8 mouse cellular contexts compared by ENCODE assay signal in the genomic region with DNA sequence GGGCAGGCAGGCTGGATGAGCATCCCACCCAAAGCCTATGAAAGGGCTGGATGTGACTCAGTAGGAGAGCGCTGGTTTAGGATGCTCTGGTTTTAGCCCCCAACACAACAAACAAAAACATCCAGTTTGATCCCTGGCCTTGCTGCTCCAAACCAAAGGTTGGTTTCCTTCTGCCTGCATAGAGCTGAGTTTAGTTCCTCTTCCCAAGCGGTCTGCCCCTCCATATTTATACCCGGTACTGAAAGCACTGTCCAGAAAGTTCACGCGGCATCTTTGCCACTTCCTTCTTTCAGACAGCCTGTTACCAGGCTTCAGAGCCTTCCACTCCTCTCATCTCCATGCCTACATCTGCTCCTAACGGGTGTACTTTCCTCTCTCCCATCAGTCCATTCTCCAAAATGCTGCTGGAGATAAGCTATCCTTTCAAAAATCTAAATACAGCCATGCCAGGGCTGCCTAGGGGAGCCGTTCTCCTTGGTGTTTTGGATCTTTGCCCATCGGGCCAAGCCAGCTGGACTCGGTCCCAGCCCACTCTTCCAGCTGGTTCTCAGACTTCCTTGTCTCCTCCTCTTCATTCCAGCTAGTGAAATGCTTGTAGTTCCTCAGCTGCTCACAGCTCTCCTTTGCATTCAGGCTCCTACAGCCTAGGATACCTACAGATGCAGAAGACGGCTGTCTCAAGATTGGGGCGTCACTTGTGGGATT. TPM values are rescaled to one million over a fixed set of nuclear protein-coding genes. Genes with fewer than 3 reads are reported as not detected.
DNase-seq lines count a peak whose midpoint lies in the region; TF ChIP-seq lines count a peak whose summit lies in the region.

No protein-coding gene starts in this region.

- TF ChIP-seq POLR2A in cerebellum, adult 2 months (IDR thresholded peaks at IDR 0.05; ENCODE audit: borderline replicate concordance, insufficient read depth, low read length): no peak

- no peak overlapping the region for H3K4me3 ChIP-seq in cerebellum, adult 2 months (replicated peaks; ENCODE audit: insufficient read depth, low read depth, low read length)

- no peaks in the 10 kb centered on the region for H3K36me3 ChIP-seq in splenic B cell, adult 2 months (ENCODE audit: control insufficient read depth, insufficient read depth, low read length, poor library complexity, severe bottlenecking)

- no peaks in the 10 kb centered on the region for H3K27me3 ChIP-seq in cerebellum, adult 2 months (ENCODE audit: control insufficient read depth, insufficient read depth, low read length)
- no peaks in the 10 kb centered on the region for H3K27me3 ChIP-seq in splenic B cell, adult 2 months (ENCODE audit: control insufficient read depth, insufficient read depth, low read length, poor library complexity, severe bottlenecking)

- TF ChIP-seq CTCF in cerebellum, adult 2 months (IDR thresholded peaks at IDR 0.05; ENCODE audit: borderline replicate concordance, insufficient read depth, low read depth, low read length): no peak

- no peak overlapping the region for H3K27ac ChIP-seq in cerebellum, adult 2 months (ENCODE audit: insufficient read depth, low read length)

- peak; percentile 74 for DNase-seq in ovary, adult 18-20 months (ENCODE audit: low spot score)
- no peak for DNase-seq in ovary, postnatal 10 days (ENCODE audit: low spot score)
- DNase-seq in cerebellum, adult 2 months: peak; percentile 63 to 65
- peak; percentile 55 for DNase-seq in heart, adult 8-10 months (ENCODE audit: low spot score)
- peak; percentile 79 to 84 for DNase-seq in kidney, postnatal 36 days
- peak; percentile 74 for DNase-seq in lung, postnatal 14 days
- peak; percentile 61 for DNase-seq in splenic B cell, adult 2 months (ENCODE audit: low read depth, low spot score)
- no peak for DNase-seq in spleen, adult 12 weeks (ENCODE audit: low spot score)

- 21% methylated on average over 11 of the region's 11 CpGs for WGBS in cerebellum, adult 2 months

- peaks cover 15% of the 10 kb centered on the region for H3K4me1 ChIP-seq in cerebellum, adult 2 months (ENCODE audit: control insufficient read depth, insufficient read depth, low read length)

RNA-seq across cellular contexts. Expression of gene Znrf2, which starts 5.0 kb away (rescaled TPM):
- 7.9 and 8.3 TPM in 2 replicates for polyA plus RNA-seq in cerebellum, adult 2 months (2012; rRNA removed)
- total RNA-seq in heart, adult 8-10 months (2022): 10 to 100 TPM; 18.0 to 23.9 (median 19.8) TPM

Comparison
In these comparisons a context has a peak if more than half of its experiments do, and no peak if none do; other contexts are left out.
1. DNase-seq: peak in ovary, adult 18-20 months (single experiment), cerebellum, adult 2 months (2 of 2), heart, adult 8-10 months (single experiment), kidney, postnatal 36 days (2 of 2), lung, postnatal 14 days (single experiment) and splenic B cell, adult 2 months (single experiment); none in ovary, postnatal 10 days (single experiment) and spleen, adult 12 weeks (single experiment).